Mouse (Mus musculus): ENCODE measurements around the gene Traf7. TPM values are rescaled to one million over a fixed set of nuclear protein-coding genes. Genes with fewer than 3 reads are reported as not detected.

Traf7 gene
- polyA plus RNA-seq, 1 experiment from 2014 or later, result 103 TPM

Other genes starting within 250 kb of the Traf7 start
- 0.55 and 0.83 TPM in 2 replicates for gene Abca17, start 176.9 kb downstream of the Traf7 start, polyA plus RNA-seq (2015; fragmentation: Nextera tagmentation; extraction: Ambion mirVana)
- 35.0 and 37.6 TPM in 2 replicates for gene Abca3, start 176.0 kb downstream of the Traf7 start, polyA plus RNA-seq (2015; fragmentation: Nextera tagmentation; extraction: Ambion mirVana)
- 357 and 365 TPM in 2 replicates for gene Rnps1, start 113.4 kb downstream of the Traf7 start, polyA plus RNA-seq (2015; fragmentation: Nextera tagmentation; extraction: Ambion mirVana)
- 34.2 and 34.4 TPM in 2 replicates for gene Eci1, start 101.3 kb downstream of the Traf7 start, polyA plus RNA-seq (2015; fragmentation: Nextera tagmentation; extraction: Ambion mirVana)
- gene Dnase1l2, start 84.8 kb downstream of the Traf7 start, polyA plus RNA-seq (2015; fragmentation: Nextera tagmentation; extraction: Ambion mirVana), result 7.9 and 9.9 TPM in 2 replicates
- gene E4f1, start 57.6 kb downstream of the Traf7 start, polyA plus RNA-seq (2015; fragmentation: Nextera tagmentation; extraction: Ambion mirVana), result 46.4 and 50.2 TPM in 2 replicates
- gene Pgp, start 57.5 kb downstream of the Traf7 start, polyA plus RNA-seq (2015; fragmentation: Nextera tagmentation; extraction: Ambion mirVana), result 64.2 and 70.2 TPM in 2 replicates
- 0.40 TPM in 1 of 2 replicates, not detected in the other for gene Bricd5, start 54.1 kb downstream of the Traf7 start, polyA plus RNA-seq (2015; fragmentation: Nextera tagmentation; extraction: Ambion mirVana)
- 36.5 and 37.2 TPM in 2 replicates for gene Mlst8, start 48.9 kb downstream of the Traf7 start, polyA plus RNA-seq (2015; fragmentation: Nextera tagmentation; extraction: Ambion mirVana)
- 43.6 and 45.7 TPM in 2 replicates for gene Caskin1, start 39.3 kb downstream of the Traf7 start, polyA plus RNA-seq (2015; fragmentation: Nextera tagmentation; extraction: Ambion mirVana)
- 9.1 and 14.7 TPM in 2 replicates for gene Rab26, start 6.3 kb upstream of the Traf7 start, polyA plus RNA-seq (2015; fragmentation: Nextera tagmentation; extraction: Ambion mirVana)
- gene Pkd1, start 21.9 kb upstream of the Traf7 start, polyA plus RNA-seq (2015; fragmentation: Nextera tagmentation; extraction: Ambion mirVana), result 20.1 and 22.4 TPM in 2 replicates
- 72.4 and 85.0 TPM in 2 replicates for gene Tsc2, start 104.7 kb upstream of the Traf7 start, polyA plus RNA-seq (2015; fragmentation: Nextera tagmentation; extraction: Ambion mirVana)
- gene Nthl1, start 104.7 kb upstream of the Traf7 start, polyA plus RNA-seq (2015; fragmentation: Nextera tagmentation; extraction: Ambion mirVana), result 9.8 and 10.0 TPM in 2 replicates
- 43.3 and 43.7 TPM in 2 replicates for gene Slc9a3r2, start 122.4 kb upstream of the Traf7 start, polyA plus RNA-seq (2015; fragmentation: Nextera tagmentation; extraction: Ambion mirVana)
- gene Npw, start 130.5 kb upstream of the Traf7 start, polyA plus RNA-seq (2015; fragmentation: Nextera tagmentation; extraction: Ambion mirVana), result 0.36 and 0.90 TPM in 2 replicates
- 19.7 and 20.3 TPM in 2 replicates for gene Zfp598, start 141.7 kb upstream of the Traf7 start, polyA plus RNA-seq (2015; fragmentation: Nextera tagmentation; extraction: Ambion mirVana)
- gene Syngr3, start 162.0 kb upstream of the Traf7 start, polyA plus RNA-seq (2015; fragmentation: Nextera tagmentation; extraction: Ambion mirVana), result 266 and 303 TPM in 2 replicates
- gene Gfer, start 168.2 kb upstream of the Traf7 start, polyA plus RNA-seq (2015; fragmentation: Nextera tagmentation; extraction: Ambion mirVana), result 33.7 and 40.8 TPM in 2 replicates
- 1.9 and 2.2 TPM in 2 replicates for gene Noxo1, start 168.3 kb upstream of the Traf7 start, polyA plus RNA-seq (2015; fragmentation: Nextera tagmentation; extraction: Ambion mirVana)
- 61.8 and 69.2 TPM in 2 replicates for gene Tbl3, start 179.7 kb upstream of the Traf7 start, polyA plus RNA-seq (2015; fragmentation: Nextera tagmentation; extraction: Ambion mirVana)
- 0.28 TPM in 1 of 2 replicates, not detected in the other for gene Rnf151, start 190.1 kb upstream of the Traf7 start, polyA plus RNA-seq (2015; fragmentation: Nextera tagmentation; extraction: Ambion mirVana)
- 657 and 682 TPM in 2 replicates for gene Rps2, start 190.2 kb upstream of the Traf7 start, polyA plus RNA-seq (2015; fragmentation: Nextera tagmentation; extraction: Ambion mirVana)
- gene Ndufb10, start 196.5 kb upstream of the Traf7 start, polyA plus RNA-seq (2015; fragmentation: Nextera tagmentation; extraction: Ambion mirVana), result 264 and 289 TPM in 2 replicates
- gene Rpl3l, start 199.9 kb upstream of the Traf7 start, polyA plus RNA-seq (2015; fragmentation: Nextera tagmentation; extraction: Ambion mirVana), result not detected in 2 replicates
- 14.9 and 17.5 TPM in 2 replicates for gene Msrb1, start 208.7 kb upstream of the Traf7 start, polyA plus RNA-seq (2015; fragmentation: Nextera tagmentation; extraction: Ambion mirVana)
- not detected in 2 replicates for gene Hs3st6, start 225.1 kb upstream of the Traf7 start, polyA plus RNA-seq (2015; fragmentation: Nextera tagmentation; extraction: Ambion mirVana)